Mouse (Mus musculus): ENCODE data around the gene Slc38a10. TPM values are rescaled to one million over a fixed set of nuclear protein-coding genes. Genes with fewer than 3 reads are reported as not detected.

The Slc38a10 gene
- polyA plus RNA-seq, 1 experiment = 90.4 TPM

DNA sequence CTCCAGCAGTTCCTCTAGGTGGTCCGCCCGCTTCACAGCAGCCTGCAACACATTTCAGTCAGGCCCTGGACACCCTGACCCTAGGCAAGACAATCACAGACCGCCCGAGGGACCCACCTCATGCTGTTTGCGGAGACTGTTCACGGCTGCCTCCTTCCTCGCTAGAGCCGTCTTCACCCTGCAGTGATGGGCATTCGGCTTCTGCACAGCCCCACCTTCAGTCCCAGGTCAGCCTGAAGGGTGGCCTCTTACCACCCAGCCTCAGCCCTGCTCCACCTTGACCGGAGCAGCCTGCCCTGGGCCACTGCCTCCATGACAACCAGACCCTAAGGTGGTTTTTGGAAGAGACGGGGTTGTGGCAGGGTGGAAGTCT is 86.5 kb downstream of the Slc38a10 start:
- TF ChIP-seq POLR2A (IDR thresholded peaks at IDR 0.05; ENCODE audit: control insufficient read depth, low read depth, low read length) = no peak
- 0 out of 2 replicates have a peak, but pooled peaks have one; percentile 5 for TF ChIP-seq CTCF (IDR thresholded peaks at IDR 0.05; ENCODE audit: control insufficient read depth, insufficient read depth, insufficient replicate concordance, low read depth, low read length)
- H3K27me3 ChIP-seq (ENCODE audit: control insufficient read depth, insufficient read depth, low read length) = no peaks in the 10 kb centered on the region
- no peak overlapping the region for H3K4me3 ChIP-seq (ENCODE audit: control insufficient read depth, low read depth, low read length)
- no peaks in the 10 kb centered on the region for H3K4me1 ChIP-seq (ENCODE audit: control insufficient read depth, insufficient read depth, low read length)
- no peak overlapping the region for H3K27ac ChIP-seq (ENCODE audit: control insufficient read depth, insufficient read depth, low read depth, low read length)
- no peaks in the 10 kb centered on the region for H3K36me3 ChIP-seq (ENCODE audit: control insufficient read depth, insufficient read depth, low read length)

DNA sequence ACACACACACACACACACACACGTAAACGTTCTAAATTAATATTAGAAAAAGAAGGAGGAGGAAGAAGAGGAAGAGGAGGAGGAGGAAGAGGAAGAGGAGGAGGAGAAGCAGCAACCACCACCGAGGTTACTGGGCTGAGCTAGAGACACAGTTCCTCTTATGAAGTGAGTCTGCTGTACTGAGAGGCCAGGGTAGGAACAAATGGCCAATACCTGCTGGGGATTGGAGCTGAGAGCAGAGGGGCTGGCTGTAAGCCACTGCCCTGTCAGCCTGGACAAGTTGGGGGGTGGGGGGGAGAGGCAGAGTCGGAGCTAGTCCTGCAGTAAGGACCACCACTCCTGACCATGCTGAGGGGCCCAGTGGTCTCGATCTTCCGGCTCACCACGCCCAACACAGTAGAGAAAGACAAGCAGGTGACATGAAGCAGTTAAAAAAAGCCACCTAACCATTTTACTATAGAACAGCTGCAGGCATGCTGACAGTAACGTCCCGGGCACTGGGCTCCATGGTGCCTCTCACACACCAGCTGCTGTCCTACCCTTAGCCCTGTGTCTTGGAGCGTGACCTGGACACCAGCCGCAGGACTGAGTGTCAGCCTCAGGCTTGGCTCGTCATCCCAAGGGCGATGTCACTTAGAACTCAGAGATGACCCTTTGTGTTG is 87.0 kb downstream of the Slc38a10 start:
- H3K27me3 ChIP-seq (ENCODE audit: control insufficient read depth, insufficient read depth, low read length) = no peaks in the 10 kb centered on the region
- H3K4me1 ChIP-seq (ENCODE audit: control insufficient read depth, insufficient read depth, low read length) = no peaks in the 10 kb centered on the region
- no peaks in the 10 kb centered on the region for H3K36me3 ChIP-seq (ENCODE audit: control insufficient read depth, insufficient read depth, low read length)
- no peak overlapping the region for H3K27ac ChIP-seq (ENCODE audit: control insufficient read depth, insufficient read depth, low read depth, low read length)
- H3K4me3 ChIP-seq (ENCODE audit: control insufficient read depth, low read depth, low read length) = no peak overlapping the region
- no peak for TF ChIP-seq POLR2A (IDR thresholded peaks at IDR 0.05; ENCODE audit: control insufficient read depth, low read depth, low read length)
- TF ChIP-seq CTCF (IDR thresholded peaks at IDR 0.05; ENCODE audit: control insufficient read depth, insufficient read depth, insufficient replicate concordance, low read depth, low read length) = no peak

DNA sequence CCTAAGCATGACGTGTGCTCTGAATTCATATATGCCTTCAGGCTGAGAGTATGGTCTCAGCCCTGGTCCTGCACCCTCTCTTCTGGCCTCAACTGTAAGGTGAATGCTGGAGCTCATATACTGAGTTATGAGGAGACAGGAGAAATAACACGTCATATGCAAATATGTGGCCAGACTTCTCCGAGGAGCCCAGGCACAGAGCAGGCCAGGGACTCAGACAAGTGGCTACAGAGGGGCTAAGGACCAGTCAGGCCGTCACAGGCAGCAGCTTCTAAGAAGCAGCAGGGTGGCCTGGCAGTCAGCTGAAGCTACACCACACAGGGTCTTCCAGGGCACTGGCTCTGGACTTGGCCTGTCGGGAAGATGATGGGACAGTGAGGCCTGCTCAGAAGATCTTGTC is 87.8 kb downstream of the Slc38a10 start:
- H3K27me3 ChIP-seq (ENCODE audit: control insufficient read depth, insufficient read depth, low read length) = no peaks in the 10 kb centered on the region
- H3K36me3 ChIP-seq (ENCODE audit: control insufficient read depth, insufficient read depth, low read length) = no peaks in the 10 kb centered on the region
- H3K27ac ChIP-seq (ENCODE audit: control insufficient read depth, insufficient read depth, low read depth, low read length) = no peak overlapping the region
- H3K4me3 ChIP-seq (ENCODE audit: control insufficient read depth, low read depth, low read length) = no peak overlapping the region
- no peaks in the 10 kb centered on the region for H3K4me1 ChIP-seq (ENCODE audit: control insufficient read depth, insufficient read depth, low read length)
- TF ChIP-seq CTCF (IDR thresholded peaks at IDR 0.05; ENCODE audit: control insufficient read depth, insufficient read depth, insufficient replicate concordance, low read depth, low read length) = no peak
- TF ChIP-seq POLR2A (IDR thresholded peaks at IDR 0.05; ENCODE audit: control insufficient read depth, low read depth, low read length) = no peak

DNA sequence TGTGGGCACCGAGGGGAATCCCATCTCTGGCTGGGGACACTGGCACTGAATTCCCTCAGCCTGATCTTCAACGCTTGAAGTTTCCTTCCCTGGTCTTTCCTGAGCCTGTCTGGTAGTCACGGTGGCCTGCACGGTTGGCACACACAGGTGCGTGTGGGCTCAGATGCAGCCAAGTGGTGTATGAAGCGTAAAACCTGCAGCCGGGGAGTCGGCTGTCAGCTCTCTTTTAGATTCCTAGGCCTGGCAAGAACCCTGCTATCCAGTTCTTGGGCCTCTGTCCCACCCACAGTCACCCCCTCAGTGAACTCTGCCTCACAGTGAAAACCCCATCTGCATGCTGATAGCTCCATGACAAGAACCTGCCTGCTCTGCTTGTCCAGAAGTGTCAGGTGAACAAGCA is 90.5 kb downstream of the Slc38a10 start:
- Histone ChIP-seq H3K27ac (ENCODE audit: control insufficient read depth, insufficient read depth, low read depth, low read length) (no peak overlapping the region), H3K27me3 (ENCODE audit: control insufficient read depth, insufficient read depth, low read length) (no peaks in the 10 kb centered on the region), H3K4me1 (ENCODE audit: control insufficient read depth, insufficient read depth, low read length) (peaks cover 3% of the 10 kb centered on the region; the same call in 1 of the 2 replicates), H3K4me3 (ENCODE audit: control insufficient read depth, low read depth, low read length) (no peak overlapping the region), H3K36me3 (ENCODE audit: control insufficient read depth, insufficient read depth, low read length) (no peaks in the 10 kb centered on the region)
- no peak for TF ChIP-seq CTCF (IDR thresholded peaks at IDR 0.05; ENCODE audit: control insufficient read depth, insufficient read depth, insufficient replicate concordance, low read depth, low read length)
- no peak for TF ChIP-seq POLR2A (IDR thresholded peaks at IDR 0.05; ENCODE audit: control insufficient read depth, low read depth, low read length)

DNA sequence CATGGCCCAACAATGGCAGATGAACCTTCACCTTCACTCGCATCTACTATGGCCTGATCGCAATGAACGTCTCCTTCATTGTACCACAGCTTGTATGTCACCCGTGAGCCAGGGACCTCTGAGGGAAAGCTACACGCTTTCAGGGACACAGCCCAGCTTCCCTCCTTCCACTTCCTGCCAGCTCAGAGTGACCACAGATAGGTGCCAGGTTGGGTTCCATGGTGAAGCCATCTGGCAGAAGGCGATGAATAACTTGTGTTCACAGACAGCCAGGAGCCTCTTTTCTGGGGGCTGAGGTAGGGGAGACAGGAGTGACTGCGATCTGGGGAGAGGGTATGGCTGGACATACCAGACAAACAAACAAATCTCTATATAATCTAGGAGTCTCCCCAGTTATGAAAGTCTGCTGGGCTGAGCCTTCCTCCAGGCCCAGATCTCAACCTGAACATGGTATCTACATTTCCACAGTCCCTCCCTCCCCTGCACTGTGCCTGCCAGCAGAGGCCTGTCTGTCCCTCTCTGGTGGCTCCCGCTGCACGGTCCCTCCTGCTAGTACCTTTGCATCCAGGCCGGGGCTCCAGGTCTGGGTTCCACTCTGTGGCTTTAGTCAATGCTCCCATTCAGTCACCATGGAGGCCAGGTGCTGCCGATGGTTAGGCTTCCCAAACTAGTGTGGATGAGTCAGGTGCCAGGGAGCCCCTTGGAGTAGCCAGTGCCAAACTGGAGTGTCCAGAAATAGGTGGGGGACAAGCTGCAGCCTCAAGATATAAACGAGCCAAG is 95.0 kb downstream of the Slc38a10 start:
- H3K36me3 ChIP-seq (ENCODE audit: control insufficient read depth, insufficient read depth, low read length) = no peaks in the 10 kb centered on the region
- H3K27me3 ChIP-seq (ENCODE audit: control insufficient read depth, insufficient read depth, low read length) = no peaks in the 10 kb centered on the region
- TF ChIP-seq CTCF (IDR thresholded peaks at IDR 0.05; ENCODE audit: control insufficient read depth, insufficient read depth, insufficient replicate concordance, low read depth, low read length) (no peak), POLR2A (IDR thresholded peaks at IDR 0.05; ENCODE audit: control insufficient read depth, low read depth, low read length) (no peak)
- no peak overlapping the region for H3K4me3 ChIP-seq (ENCODE audit: control insufficient read depth, low read depth, low read length)
- no peak overlapping the region for H3K27ac ChIP-seq (ENCODE audit: control insufficient read depth, insufficient read depth, low read depth, low read length)
- peaks cover 3% of the 10 kb centered on the region; the same call in 1 of the 2 replicates for H3K4me1 ChIP-seq (ENCODE audit: control insufficient read depth, insufficient read depth, low read length)

Other genes starting within 250 kb of the Slc38a10 start
- gene Chmp6, start 237.9 kb downstream of the Slc38a10 start, polyA plus RNA-seq (2012; rRNA removed) = 47.8 and 53.8 TPM in 2 replicates
- gene Baiap2, start 208.6 kb downstream of the Slc38a10 start, polyA plus RNA-seq (2012; rRNA removed) = 151 and 183 TPM in 2 replicates
- 0.84 and 1.1 TPM in 2 replicates for gene Aatk, start 104.2 kb downstream of the Slc38a10 start, polyA plus RNA-seq (2012; rRNA removed)
- 41.3 and 44.7 TPM in 2 replicates for gene Cep131, start 64.5 kb downstream of the Slc38a10 start, polyA plus RNA-seq (2012; rRNA removed)
- gene Tepsin, start 52.6 kb downstream of the Slc38a10 start, polyA plus RNA-seq (2012; rRNA removed) = 19.2 and 19.9 TPM in 2 replicates
- gene Ndufaf8, start 52.4 kb downstream of the Slc38a10 start, polyA plus RNA-seq (2012; rRNA removed) = 47.0 and 59.4 TPM in 2 replicates
- gene Bahcc1, start 81.6 kb upstream of the Slc38a10 start, polyA plus RNA-seq (2012; rRNA removed) = 2.3 and 2.9 TPM in 2 replicates
- 670 and 672 TPM in 2 replicates for gene Actg1, start 197.2 kb upstream of the Slc38a10 start, polyA plus RNA-seq (2012; rRNA removed)
- 1.6 and 2.1 TPM in 2 replicates for gene Fscn2, start 210.2 kb upstream of the Slc38a10 start, polyA plus RNA-seq (2012; rRNA removed)
- 57.8 and 67.1 TPM in 2 replicates for gene Faap100, start 227.4 kb upstream of the Slc38a10 start, polyA plus RNA-seq (2012; rRNA removed)